Mouse (Mus musculus) cerebellum, postnatal 10 days (tissue): ENCODE results near the gene Diablo.

ENCODE experiments used
- DNase-seq, 2 experiments: peaks; one replicate each; pipeline ENCODE4 v3.0.0; 2021; ENCODE audit warnings: mixed read lengths in 2 of 2

The Diablo gene

DNA sequence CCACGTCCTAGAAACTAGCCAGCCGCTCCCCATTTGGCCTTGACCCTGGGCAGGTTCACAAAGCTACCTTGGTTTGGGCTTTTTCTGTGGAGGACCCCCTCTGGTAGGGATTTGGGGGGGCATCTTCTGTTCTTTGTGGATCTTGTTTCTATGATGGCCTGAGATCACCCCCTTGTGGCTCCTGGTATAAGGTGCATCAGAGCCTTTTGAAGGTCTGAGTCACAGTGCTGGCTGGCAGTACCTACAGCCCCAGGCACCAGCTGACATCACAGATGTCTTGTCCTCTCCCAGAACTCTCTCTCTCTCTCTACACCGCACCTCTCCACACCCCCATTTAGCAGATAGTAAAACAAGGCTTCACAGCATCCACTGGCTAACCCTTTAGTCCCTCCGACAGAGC, 24.3 kb downstream of the Diablo start:
- peak; percentile 73 to 75 for DNase-seq

- no peak for DNase-seq
These were observed 34.0 kb downstream of the Diablo start for GRCm38 (mm10) chr5:123489935-123490334.

DNA sequence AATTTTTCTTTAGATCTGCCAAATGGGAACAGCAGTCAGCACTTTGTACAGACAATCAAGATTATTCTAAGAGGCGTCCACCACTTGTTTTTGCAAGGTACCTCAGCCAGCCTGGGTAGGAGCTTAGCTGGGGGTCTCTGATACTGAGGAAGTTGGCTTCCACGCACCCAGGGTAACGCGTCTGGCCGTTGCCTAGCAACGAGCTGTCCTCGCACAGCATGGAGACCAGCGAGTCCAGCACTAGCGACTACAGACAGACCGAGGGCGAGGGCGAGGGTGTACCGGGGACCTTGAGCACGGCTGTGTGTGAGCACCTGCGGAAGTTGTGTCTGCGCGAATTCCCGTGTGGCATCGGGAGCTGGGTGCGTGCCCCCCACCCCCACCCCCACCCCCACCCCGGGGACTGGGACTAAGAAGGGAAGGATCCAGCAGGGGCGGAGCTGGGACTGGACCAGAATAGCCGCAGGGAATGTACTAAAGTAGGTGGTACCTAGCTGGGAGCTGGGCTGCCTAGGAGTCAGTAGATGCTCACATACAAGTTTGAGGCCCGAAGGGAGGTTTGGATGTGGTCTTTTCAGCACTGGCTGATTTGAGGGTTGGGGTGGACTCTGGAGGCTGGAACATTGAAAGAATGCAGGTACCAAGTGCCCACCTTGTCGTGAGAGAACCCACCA, 34.7 kb downstream of the Diablo start, which contains the start of the genes Lrrc43 and Il31:
Gene Lrrc43 (plus strand): TSS at position 194 of the 674 bp plus-strand sequence.
Gene Il31 (minus strand): TSS at position 378 of the 674 bp plus-strand sequence.
- DNase-seq, result peak; percentile 53 to 68

GRCm38 (mm10) chr5:123487659-123488395, 36.1 kb downstream of the Diablo start:
- no peak for DNase-seq

DNA sequence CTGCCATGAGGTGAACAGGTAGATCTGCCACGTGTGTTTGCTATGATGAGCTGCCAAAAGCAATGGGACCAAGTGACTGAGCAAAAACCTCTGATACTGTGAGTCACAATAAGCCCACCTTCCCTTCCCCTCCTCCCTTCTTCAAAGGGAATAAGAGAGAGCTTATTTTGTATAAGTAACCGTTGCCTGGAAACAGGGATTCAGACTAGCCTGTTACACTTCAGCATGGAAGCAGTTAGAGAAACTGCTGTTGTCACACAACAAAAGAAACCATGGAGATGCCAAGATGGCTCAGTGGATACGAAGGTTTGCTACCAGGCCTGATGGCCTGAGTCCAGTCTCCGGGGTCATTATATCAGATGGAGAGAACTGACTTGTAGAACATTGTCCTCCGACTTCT, 50.2 kb downstream of the Diablo start:
- no peak for DNase-seq

- DNase-seq, result no peak
These were observed 53.1 kb downstream of the Diablo start for GRCm38 (mm10) chr5:123470784-123471400.

- no peak for DNase-seq
These were observed 59.3 kb downstream of the Diablo start for GRCm38 (mm10) chr5:123464638-123465037.

GRCm38 (mm10) chr5:123461420-123461819, 62.6 kb downstream of the Diablo start:
- peak; percentile 51 to 53 for DNase-seq
